Mouse (Mus musculus): Measurements from ENCODE around the gene Olfr1459.

The Olfr1459 gene

DNA sequence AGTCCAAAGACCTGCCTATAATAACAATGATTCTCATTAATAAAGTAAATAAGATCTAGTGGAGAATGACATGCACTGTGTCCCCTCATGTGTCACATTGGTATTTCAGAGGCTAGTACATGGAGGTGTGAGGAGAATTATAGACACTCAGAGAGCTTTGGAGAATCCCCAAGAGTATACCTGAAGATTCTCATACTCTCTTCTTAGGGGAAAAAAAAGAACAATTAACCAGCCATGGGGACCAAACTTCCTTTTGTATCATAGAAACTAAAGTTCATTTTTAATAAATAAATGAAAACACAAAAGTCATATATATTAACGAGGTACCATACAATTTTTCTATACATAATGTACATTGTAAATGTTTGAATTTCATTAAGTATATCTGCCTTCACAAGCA lies at the start of gene Olfr1459:
Olfr1459 (minus strand) TSS at position 101 of the 400 bp plus-strand sequence.
- no peak for DNase-seq (ENCODE audit: low read depth, low spot score)

DNA sequence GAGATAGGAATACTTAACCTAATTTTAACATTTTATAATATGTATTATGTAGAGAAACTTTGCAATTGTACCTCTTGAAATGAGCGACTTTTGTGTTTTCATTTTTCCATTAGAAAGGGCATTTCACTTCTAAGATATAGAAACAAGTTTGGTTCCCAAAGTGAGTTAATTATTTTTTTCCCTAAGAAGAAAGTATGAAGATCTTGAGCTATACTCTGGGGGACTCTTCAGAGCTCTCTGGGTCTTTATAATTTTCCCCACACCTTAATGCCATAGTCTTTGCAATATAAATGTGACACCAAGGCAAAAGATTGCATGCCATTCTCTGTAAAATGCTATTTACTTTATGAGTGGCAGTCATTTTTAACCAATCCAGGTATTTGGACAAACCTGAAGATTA lies 36.1 kb upstream of the Olfr1459 start, which contains the start of gene Olfr1462:
Olfr1462 (plus strand) TSS at position 301 of the 400 bp plus-strand sequence.
- DNase-seq (ENCODE audit: low read depth, low spot score): no peak

DNA sequence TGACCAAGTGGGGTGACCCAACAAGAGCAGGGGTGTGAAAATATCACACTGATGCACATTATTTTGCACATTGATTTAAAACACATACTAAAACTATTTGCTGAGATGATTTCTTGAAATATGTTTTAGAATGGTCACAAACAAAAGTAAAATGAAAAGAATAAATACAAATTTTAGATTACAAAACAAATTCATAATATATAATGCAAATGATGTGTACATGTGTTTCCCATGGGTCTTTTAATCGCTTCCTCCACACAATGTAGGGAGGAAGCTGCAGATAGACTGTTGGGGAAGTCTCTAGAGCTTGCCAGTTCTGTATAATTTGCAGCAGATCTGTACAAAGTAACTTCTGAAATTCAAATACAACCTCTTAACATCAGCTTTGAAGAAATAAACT lies 13.4 kb upstream of the Olfr1459 start, which contains the start of gene Olfr1461:
Olfr1461 (plus strand) TSS at position 301 of the 400 bp plus-strand sequence.
- no peak for DNase-seq (ENCODE audit: low read depth, low spot score)

DNA sequence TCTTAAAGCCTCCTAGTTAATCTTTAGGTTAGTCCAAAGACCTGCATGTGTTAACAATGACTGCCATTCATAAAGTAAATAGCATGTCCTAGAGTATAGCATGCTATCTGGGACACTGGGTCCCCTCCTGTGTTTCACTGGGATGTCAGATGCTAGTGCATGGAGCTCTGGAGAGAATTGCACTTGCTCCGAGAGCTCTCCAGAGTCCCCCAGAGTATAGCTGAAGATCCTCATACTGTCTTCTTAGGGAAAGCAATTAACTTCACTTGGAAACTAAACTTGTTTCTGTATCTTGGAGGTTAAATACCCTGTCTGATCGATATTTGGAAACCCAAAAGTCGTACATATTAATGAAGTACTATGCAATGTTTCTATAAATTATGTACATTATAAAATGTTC lies 42.7 kb downstream of the Olfr1459 start, which contains the start of gene Olfr1458:
Olfr1458 (minus strand) TSS at position 101 of the 400 bp plus-strand sequence.
- DNase-seq (ENCODE audit: low read depth, low spot score): no peak

DNA sequence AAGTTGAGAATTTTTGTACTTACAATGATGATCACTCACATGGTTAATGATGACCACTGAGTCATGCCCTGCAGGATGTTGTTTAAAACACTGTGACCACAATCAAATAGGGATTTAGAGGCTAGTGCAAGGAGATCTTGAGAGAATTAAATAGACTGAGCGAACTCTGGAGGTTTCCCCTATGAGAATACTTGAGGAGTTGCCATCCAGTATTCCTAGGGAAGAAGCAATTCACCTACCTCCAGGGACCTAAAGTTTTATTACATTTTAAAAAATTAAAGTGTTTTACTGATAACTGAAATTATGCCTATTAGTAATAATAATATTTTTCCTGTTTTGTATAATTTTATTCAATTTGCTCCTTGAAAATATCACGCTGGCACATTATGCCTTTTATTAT lies 51.6 kb downstream of the Olfr1459 start, which contains the start of gene Olfr1457:
Olfr1457 (minus strand) TSS at position 101 of the 400 bp plus-strand sequence.
- DNase-seq (ENCODE audit: low read depth, low spot score): no peak

DNA sequence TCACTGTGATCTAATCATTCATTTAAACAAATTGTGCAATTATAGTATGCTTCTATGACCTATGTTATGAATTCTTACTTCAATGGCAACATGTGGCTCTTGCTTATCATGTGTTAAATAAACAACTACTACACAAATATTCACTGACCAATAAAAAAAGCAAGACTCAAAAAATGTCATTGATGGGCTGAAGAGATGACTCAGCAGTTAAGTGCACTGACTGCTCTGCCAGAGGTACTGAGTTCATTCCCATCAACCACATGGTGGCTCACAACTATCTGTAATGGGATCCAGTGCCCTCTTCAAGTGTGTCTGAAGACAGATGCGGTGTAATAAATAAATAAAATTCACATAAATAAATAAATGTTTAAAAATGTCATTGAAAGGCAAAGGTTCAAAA lies 55.4 kb downstream of the Olfr1459 start:
- no peak for DNase-seq (ENCODE audit: low read depth, low spot score)
